Mouse (Mus musculus) Muller cell, postnatal 12 days (primary cell): ENCODE results near the gene Sorcs3.

Source experiments
- DNase-seq: peaks from one replicate; pipeline ENCODE4 v3.0.0-alpha.2; 2015; ENCODE audit errors: inconsistent ontology term

Gene Sorcs3

DNA sequence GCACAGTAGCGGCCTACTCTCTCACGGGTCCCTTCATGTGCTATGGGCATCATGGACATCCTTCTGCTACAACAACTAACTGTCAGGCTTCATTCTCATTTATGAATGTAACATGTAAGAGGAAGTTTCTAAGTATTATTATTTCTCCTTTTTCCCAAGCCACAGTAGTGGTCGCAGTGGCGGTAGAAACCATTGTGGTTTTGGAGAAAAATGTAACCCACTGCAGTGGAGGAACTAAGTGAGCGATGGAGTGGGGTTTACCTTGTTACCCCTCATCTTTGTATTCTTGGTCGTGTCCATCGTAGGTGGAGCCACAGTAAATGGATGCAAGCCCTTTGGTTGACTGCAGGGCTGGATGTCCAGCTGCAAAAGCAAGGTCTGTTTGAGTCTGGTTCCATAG, 318.0 kb downstream of the Sorcs3 start:
- no peak for DNase-seq

DNA sequence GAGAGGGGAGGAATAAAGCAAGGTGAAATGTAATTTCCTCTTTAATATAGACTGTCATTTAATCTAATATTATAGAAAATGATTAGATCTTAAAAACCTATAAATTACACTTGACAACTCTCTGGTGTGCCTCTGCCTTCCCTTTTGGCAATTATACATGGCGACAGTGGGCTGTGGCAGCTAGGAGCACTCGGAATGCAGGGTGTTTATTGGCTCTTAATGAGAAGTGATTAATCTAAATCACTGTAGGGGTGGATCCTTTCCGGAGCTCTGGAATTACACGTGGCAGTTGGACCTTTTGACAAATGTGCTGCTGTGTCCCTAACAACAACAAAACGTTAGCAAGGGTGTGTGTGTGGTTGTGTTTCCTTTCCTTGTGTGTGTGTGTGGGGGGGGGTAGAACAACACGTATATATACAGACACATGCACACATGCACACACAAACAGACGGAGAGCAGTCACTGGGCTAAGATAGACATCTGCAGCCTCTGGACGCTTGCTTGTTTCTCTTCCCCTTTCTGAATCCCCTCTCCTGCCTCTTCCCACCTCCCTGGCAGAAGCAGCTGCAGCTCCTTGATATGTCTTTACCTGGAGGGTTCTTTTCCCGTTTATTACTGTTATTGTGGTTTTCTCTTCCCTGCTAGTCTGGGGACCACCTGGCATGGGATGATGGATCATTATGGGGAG, 318.8 kb downstream of the Sorcs3 start:
- no peak for DNase-seq

DNA sequence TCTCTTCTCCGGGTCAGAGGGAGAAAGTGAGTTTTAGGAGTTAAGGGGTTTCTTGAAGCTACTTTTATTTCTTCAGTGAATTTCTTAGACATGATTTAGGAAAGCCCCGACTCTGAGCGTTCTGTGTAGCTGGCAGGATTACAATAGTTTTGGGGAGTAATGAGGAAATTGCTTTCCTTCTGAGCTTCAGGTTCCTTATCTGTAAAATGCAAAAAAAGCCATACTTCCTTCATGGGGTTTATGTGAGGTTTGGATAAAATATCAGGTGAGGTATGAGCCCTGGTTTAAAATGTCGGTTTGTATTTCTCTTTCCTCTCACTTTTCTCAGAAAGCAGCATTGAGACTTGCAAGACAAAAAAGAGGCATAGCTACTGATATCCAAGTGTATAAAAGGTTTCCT, 327.8 kb downstream of the Sorcs3 start:
- DNase-seq = no peak

DNA sequence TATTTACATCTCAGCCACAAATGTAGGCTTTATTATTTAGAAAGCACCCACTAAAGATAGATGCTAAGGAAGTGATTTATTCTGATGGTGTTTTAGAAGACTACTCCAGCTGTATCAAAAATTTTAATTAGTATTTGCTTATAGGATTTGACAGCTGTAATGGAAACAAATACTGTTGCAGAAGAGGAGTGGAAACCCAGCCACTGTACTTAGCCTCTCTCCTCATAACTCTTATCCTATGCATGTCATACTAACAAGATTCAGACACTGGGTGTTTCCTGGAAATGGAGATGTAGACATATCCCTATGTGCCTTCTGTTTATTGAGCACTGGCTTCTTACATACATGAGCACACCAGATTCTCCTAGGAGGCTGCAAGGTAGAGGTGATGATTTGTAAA, 338.5 kb downstream of the Sorcs3 start:
- DNase-seq = no peak

DNA sequence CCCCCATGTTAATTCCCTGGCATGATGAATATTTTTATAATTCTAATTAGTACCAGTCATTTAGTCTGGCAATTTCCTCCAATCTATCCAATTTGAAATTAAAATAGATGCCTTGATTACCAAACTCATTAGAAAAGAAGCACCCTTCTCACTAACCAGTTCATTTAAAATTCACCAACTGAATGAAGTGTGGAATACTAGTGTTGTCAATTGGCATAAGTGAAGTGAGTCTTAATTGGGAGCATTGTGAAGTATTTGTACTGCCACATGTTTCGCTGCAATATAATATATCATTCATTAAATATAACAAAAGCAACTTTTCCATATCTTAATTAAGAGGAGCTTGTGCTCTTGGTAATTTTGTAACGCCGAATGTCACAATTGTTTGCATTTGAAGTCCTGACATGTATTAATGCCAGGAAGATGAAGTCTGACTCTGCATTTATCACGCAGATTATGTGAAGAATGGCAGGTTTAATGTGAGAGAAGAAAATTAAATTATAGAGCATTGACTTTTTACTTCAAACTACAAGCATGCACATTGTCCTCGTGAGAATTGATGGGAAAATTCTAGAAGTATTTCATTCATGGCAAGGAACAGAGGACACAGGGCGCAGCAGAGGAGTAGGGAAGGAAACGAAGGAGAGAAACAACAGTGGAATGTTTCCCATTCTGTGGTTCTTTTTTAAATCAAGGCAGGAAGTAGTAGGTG, 339.8 kb downstream of the Sorcs3 start:
- DNase-seq = no peak

DNA sequence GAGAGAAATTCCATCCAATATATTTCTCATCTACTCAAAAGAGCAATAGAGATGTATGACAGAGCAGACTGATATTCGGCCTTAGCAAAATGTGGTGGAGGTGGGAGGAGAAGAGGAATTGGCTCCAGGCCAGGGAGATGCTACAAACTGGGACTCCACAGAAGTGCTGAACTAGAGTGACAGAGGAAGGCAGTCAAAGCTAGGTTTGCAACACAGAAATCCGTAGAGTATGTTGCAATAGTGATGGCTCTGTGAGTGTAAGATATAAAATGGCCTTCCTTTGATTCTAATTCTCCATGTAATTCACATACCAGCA, 340.3 kb downstream of the Sorcs3 start:
- DNase-seq = no peak

DNA sequence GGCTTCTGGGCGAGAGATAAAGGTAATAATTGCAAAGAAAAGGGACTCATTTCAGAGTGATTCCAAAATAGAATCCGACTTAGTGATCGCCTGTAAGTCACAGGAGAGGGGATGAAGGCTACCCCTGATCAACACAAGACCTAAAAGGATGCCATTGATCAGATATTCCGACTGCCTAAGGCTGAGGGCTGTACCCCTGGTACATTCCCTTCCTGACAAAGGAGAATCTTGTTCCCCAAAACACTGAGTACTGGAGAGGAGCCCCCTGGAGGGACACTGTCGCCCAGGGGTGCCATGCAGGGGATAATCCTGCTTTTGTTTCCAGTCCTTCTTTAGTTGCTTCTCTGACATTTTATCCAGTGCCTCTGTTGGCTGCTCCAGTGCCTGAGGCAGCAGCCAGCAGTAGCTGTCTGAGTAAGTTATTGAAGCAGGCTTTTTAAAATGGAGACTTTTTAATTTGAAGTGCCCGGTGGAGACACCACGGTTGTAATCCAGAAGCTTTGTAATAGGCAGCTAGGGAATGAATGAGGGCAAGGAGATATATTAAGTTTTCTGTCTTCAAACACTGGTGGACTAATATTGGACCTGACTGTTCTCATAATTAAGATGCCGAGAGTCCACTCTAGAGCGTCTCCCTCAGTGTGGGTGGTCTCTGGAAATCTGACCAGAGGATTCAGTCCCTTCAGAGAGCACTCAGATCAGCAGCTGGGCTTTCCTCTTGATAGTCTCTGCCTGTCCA, 342.5 kb downstream of the Sorcs3 start:
- no peak for DNase-seq

DNA sequence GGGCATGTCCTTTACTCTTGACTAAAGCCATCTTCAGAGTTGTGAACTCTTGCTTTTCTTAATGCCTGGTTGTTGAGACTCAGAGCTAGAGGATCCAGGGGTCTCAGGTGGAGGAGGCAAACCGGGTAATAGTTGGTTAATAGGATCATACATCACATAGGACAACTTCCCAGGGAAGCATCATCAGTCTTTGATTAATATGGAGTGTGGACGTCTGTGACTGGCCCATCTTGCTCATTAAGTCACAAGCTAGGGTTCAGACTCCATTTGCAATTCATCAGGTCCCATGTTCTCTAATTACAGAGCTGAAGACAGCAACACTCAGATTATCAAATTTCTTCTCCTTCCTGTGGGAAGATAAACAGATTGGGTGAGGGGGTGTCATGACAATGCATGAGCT, 353.6 kb downstream of the Sorcs3 start:
- no peak for DNase-seq

DNA sequence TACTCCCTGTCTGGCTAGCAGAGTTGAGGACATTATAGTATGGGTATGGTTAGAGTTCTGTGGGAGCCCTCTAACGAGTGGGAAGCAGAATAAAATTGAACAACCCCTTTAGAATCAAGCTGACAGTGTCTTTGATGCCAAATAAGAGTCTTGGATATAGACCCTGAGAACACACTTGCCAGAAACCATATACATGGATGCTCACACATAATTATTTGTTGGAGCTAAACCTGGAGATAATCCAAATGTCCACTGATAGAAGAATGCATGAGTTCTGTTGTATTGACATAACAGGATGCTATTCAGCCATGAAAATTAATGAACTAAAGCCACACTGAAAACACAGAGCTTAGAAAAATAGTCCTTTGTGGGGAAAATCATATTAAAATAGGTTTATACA, 369.9 kb downstream of the Sorcs3 start:
- peak; percentile 86 for DNase-seq

DNA sequence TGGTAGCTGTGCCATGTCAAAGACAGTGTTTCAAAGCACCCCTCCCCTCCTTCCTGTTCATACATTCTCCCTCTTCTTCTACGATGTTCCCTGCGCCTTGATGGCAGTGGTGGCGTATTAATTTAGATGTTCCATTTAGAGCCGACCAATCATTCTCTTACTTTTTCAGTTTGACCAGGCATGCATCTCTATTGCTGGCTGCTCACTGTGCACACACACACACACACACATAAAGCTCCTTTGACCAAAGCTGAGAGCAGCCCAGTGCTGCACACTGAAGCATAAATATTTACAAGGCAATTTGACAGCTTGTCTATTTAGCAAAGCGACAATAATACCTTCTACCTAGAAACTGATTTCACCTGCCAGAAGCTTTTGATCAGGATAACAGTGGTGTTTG, 371.3 kb downstream of the Sorcs3 start:
- peak; percentile 21 for DNase-seq

DNA sequence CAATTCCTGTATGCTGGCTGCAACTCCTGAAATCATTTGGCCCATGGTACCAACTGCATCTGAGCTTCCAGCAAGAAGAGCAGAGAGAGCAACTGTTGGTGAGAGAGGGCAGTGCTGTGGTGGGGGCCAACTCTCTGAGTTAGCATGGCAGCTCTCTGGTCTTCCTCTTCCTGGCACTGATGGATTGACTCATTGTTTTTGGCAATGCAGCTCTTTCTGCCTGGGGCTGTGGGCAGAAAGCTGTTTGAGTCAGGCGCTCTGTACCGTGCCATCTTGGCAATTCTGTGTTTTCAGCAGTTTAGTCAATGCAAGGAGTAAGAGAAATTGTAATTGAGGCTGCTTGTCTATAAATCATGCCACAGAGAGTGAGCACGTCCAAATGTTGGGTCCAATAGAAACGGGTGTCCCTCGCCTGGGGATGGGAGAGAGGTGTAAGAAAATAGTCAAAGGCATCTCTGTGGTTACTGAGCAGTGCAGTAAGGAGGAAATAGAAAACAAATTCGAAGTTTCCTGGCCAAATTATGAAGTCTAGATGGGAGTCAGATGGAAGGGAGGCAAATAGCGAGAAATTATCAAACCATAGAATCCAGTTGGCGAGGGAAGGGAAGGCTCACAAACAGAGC, 379.2 kb downstream of the Sorcs3 start:
- DNase-seq = peak; percentile 81

DNA sequence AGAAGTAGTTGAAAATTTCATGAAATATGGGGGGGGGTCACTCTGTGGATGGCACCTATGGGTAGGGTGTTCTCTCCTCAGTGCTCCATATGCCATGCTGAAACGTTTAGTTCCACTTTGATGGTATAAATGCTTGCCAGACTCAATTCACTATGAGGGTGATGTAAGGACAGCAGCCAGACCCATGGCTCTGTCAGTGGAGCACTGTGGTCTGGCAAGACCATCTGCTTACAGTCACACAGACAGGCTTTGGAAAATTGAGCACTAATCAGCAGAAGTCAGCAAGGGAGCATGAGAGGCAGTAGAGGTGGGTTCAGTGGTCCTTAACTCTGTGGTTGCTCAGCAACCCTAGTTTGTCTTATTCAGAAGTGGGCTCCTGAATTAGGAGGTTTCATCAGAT, 411.1 kb downstream of the Sorcs3 start:
- no peak for DNase-seq

DNA sequence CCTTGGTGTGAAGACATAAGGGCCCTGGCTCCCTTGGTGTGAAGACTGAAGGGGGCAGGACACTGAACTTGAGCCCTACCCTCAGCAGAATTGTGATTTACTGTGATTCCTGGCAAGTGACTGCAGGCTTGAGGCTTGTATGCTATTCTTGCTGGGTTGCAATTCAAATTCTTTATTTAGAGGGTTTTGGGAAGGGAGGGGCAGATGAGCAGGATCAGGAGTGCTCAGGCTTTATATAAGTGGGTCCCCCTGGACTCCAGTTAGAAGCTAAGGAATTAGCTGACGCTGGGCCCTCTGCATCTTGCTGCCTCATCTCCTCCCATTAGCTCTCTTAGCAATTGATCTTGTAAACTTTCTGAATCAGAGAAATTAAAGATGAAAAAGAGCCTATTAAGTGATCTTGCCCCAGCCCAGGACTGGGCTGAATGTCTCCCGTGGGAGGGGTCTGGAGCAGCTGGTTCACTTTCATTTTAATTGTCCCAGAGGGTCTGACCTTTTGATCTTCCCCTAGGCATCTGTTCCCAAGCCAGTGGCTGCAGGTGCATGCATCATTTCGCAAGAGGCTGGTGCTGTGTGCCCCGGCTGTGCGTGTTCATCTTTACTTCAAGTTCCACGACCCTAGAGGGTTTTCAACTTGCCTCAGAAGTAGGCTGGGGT, 425.0 kb downstream of the Sorcs3 start:
- no peak for DNase-seq

DNA sequence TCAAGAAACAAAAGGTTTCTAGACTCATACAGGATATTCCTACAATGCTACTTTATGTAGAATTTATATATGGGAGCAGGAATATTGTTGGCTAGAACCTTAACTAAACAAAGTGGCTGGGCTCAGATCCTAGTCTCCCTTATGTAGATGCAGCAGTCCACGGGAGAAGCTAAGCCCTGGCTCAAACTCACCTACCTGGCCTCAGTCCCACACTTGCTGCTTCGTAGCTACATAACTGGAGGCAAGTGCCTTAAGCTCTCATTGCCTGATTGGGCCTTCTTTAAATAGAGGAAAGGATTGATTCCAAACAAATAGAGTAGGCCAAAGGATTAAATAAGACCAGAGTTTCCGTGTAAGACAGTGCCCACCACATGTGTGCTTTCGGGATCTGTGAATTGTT, 436.7 kb downstream of the Sorcs3 start:
- no peak for DNase-seq

DNA sequence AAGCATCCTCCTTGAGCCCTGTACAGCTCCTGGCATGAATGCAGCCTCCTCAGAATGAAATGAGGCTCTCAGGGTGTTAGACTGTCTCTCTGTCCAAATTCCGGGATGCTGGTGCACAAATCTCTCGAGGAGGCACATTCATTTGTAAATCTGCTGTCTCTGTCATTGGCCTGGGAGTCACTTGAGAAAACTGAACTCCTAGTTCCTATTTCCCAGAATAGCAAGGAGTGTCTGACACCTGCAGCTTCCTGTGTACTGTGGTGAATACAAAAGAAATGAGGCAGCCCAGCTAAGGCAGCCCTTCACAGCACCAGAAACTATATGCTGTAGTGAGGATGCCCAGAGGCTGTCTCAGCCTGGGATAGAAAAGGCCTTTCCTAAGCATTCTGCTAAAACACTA, 444.1 kb downstream of the Sorcs3 start:
- no peak for DNase-seq

DNA sequence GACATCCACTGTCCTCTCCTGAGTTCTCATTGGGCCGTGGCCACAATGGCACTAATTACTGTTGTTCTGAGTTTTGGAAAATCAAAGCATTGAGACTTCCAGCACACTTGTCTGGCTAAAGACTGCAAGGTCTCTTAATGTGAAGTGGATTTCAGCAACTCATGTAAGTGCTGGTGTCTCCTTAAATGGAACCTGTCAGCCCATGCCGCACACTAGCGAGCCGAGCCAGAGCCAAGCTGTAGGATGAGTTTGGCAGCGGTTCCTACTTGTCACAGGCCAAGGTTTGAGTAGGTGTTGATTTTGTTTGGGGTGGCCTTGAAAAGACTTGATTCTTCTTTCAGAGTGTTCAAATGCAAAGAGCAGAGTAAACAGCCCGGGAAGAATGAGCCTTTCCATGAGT, 445.8 kb downstream of the Sorcs3 start:
- no peak for DNase-seq

DNA sequence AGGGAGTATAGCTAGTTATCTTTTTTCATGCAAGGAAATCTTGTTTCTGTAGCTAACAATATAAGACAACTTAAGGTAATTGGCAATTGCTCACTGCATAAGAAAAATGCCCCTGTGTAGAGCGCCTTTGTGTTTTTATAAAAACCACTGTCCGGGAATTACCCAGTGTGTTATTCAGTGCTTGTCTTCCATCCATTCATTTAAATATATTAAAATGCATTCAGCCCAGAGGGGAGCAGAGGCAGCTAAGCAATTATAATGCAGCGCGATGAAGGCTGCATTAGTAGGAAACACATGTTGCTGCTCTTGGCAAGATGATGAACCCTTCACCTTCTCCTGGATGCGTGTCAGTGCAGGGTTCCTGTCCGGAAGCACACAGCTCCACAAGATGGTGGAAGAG, 454.4 kb downstream of the Sorcs3 start:
- DNase-seq = no peak

DNA sequence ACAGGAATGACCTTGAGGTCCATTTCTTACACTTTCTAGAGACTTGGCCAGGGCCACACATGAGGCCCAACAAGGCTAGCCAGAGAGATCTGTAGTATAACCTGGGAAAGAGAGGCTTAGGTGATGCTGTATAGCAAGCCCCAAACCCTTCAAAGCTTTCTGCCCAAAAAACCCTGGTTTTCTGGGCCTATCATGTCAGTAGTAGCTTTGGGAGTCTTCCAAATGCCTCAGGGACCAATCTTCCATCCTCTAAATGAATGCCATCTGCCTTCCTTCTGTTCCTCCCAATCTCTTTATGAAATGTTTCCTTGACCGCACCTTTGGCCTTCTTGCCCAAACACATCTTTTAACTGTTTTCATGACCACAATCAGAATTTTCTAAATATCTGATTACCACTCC, 474.1 kb downstream of the Sorcs3 start:
- DNase-seq = no peak

DNA sequence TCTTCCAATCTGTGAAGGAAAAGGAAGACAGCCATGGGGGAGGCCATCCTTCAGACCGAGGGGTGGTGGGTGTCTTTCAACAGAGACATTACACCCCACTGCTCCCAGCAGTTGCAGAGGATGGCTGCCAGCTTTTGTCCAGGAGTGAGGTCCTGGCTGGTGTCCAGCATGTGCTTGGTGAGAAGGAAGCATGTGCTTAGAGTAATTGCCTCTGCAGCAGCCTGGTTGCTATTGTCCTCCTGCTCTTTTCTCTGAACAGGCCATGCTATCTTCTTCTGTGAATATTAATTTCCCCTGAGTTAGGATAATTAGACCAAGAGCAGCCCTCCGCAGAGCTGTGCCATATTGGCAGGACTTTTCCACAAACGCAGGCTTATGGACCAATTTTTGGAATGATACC, 476.7 kb downstream of the Sorcs3 start:
- peak; percentile 6 for DNase-seq

DNA sequence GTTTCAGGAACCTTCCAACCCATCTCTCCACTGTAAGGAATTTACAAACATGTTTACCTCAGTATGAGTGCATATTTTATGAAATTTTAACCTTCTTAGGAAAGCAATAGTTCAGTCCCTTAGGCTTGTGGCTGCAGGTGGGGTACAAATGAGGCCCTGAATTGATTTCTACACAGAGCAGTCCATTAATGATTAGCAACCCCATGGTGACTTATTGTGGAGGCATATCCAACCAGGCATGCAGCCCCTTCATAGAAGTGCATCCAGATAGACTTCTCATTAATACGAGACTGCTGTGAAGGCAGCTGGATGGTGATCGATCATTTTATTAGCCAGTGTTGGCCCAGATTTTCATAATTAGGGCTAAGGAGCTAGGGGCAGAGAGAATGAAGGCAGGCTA, 480.5 kb downstream of the Sorcs3 start:
- no peak for DNase-seq

DNA sequence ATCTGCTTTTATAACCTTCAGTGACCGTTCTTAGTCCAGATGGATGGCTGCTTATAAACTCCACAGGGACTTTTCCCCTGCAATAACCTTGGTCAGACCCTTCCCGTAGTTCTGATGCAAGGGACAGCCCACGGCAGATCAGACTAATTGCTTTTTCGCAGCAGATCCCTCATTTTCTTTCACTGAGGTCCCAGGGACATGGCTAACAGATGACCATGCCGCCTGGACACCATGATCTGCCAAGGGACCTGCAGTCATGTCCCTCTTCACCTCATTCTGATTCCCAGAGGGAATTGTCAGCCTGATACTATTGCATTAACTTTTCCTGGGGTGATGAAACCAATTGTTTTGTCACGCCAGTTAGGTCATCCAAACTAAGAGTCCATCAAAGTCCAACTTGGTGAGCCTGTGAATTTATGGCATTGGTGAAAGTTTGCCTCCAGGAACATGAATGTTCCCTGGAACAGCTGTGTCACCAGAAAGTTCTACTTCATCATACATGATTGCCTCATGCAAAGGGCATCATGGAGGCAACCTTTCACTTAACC, 494.4 kb downstream of the Sorcs3 start:
- DNase-seq = no peak

DNA sequence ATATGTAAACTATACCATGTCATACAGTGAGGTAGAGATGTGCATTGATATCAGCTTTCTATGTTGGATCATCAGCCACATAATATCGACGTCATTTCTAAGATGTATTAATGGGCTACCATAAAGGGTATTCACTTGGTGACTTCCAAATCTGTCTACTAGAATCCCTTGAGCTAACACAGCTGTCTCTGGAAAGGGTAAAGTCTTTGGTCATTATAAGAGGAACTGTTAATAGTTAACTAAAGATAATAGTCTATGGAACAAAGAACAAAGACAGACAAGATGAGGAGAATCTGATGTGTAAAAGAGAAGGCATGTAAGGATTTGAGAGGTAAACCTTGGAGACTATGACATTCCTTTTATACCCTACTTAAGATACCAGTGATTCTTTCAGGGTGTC, 497.9 kb downstream of the Sorcs3 start:
- no peak for DNase-seq
